Mouse (Mus musculus) neutrophil, adult 5-6 weeks (primary cell): ENCODE data around the gene Sspn. TPM values are rescaled to one million over a fixed set of nuclear protein-coding genes. Genes with fewer than 3 reads are reported as not detected.

Experiments used
- ATAC-seq: fragments of 151-379, 151-347 bp; 2 replicates; pipeline ENCODE4 v1.8.0; 2017; ENCODE audit warnings: mild to moderate bottlenecking, moderate TSS enrichment; ENCODE audit not compliant: insufficient number of reproducible peaks, poor library complexity, low FRiP score, severe bottlenecking; ENCODE audit errors: extremely low read depth
- total RNA-seq: library from RNA; stranded (forward); fragments of 200-1000 nt; gene quantifications from 2 replicates; pipeline ENCODE4 v1.2.3, GENCODE M21; 2017

The Sspn gene
- total RNA-seq, 1 experiment from 2014 or later, result 1.2 TPM

DNA sequence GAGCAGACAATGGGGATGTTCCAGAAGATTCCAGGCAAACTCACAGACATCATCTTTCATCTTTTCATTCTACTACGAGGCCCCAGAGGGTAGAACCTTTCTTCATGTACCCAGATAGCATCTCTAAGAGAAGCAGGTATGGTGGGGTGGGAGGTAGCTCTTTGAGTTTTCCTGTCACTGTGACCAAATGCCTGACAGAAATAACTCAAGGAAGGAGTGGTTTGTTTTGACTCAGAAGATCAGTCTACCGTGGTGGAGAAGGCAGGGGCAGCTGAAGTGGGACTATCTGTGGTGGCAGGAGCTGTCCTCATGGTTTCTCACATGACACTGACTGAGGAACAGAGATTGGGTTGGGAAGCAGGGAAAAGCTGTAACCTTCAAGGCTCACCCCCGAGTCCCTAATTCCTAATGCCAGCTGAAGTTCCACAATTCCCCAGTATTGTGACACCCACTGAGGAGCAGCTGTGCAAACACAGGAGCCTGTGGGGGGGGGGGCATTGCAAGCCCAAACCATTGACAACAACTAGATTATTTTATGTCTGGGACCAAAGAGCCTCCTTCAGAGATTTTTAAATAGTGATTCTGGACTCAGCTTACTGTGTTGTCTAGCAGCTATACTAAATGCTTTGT is 74.6 kb downstream of the Sspn start:
- ATAC-seq, result no peak

DNA sequence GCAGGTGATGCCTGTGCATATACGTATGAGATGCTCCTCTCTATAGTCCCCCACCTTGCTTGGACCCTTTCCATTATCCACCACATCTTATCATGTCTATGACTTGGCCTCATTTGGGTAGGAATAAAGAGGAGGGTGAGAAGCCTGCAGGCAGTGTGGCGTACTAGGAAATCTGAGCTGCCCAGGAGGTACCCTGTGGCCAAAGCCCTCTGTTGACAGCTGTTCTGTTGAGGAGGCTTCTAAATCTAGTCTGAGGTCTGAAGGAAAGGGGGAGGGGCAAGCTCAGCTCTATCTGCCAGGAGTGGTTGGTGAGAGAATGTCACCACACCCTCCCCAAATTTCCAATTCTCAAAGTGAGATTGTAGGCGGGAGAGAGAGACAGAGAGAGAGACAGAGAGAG is 75.3 kb downstream of the Sspn start:
- ATAC-seq, result no peak

DNA sequence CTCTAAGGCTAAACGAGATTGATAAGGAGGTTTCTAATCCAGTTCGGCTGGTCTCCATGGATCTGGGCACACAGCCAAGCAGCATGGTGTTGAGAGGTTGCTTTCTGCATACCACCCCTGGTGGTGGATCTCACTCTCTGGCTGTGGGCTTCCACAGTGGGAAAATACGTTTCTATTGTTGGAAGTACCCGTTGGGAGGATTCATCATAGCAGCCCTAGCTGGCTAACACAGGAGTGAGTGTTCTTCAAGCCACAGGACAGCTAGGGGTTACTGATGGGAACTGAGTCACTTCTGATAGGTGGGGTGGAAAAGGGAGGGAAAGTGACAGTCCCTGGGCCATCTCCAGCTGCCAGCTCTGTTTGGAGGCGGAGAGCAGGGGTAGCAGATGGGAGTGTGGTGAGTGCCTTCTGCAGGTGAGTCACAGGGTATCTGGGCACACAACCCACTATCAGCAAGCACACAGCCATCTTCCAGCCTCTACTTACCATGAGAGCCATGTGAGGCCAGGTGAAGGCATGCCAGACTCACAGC is 77.1 kb downstream of the Sspn start:
- ATAC-seq, result no peak

DNA sequence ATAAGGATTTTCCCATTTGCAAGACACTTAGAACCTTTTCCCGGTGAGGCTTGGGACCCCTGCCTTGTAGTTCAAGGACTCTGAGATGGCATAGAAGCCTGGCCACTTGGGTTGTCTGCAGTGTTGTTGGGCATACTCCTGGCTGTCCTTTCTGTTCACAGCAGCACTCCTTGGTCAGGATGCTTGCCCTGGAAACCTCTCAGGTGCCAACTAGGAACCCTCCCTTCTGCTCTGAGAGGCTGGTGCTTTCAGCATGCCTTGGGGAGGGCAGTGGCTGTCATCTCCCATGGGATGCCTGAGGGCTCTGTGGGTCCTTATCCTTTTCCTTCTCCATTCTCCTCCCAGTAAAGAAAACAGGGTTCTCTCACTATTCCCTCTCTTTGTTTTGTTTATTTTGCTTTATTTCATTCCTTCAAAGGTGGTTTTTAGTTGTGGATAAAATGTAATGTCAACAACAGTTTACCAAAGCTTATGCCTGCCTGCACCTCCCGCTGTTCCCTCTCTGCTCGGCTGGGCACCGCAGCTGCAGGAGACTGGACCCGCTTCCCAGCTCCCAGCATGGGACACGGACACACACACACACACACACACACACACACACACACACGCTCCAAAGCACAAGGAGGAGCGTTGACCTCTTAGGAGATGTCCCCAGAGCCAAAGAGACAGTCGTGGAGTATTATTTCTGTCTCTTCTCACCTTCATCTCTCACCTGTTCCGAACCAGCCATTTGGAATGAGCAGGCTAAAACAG is 77.9 kb downstream of the Sspn start:
- no peak for ATAC-seq

DNA sequence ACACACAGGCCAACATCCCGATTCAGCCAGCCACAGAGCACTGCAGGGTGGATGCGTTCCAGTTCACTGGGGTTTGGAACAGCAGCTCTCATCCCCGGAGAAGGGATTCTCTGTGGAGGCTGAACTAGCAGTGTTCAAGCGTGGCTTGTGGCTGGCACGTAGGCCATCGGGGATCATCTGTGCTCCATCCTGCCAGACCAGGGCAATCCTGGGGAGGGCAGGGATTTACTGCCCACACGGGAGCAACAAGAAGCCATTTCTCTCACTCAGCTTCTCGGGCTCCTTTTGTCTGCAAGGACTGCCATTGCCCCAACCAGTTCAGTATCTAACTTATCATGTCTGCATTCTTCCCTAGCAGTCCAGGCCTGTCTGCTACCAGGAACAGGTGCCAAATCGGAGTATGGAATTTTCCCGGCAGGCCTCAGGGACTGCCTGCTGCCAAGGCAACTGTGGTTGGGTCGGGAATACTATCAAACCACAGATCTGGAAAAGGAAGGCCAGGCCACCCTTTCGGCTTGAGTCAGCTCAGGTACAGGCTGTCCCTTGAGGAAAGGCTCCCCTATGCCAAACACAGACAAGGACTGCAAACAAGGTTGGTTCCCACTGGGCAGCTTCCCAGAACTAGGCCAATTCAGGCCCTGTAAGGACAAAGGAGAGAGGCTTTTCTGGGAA is 78.8 kb downstream of the Sspn start:
- no peak for ATAC-seq

DNA sequence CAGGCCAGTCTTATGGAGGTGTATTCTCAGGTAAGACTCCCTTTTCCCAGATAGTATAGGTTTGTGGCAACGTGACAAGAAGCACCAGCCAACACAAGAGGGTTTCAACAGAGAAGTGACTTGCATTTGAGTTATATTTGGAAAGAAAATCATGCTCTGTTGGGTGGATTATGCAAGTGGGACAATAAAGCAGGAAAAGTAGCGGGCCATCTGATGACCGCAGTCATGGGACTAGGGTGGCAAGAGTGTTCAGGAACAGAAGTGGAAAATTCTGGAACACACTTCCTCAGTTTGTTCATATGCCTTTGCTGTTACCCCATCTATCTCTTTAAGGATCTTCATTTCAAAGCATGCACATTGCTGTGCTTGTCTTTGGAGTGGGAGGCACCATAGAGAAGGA is 82.9 kb downstream of the Sspn start:
- ATAC-seq, result no peak

Other genes with a start within 250 kb of the Sspn start
- 1.9 and 2.1 TPM in 2 replicates for gene Rassf8, start 184.9 kb upstream of the Sspn start, total RNA-seq
- 1.7 and 2.2 TPM in 2 replicates for gene Bhlhe41, start 66.1 kb upstream of the Sspn start, total RNA-seq